8 mouse cellular contexts compared by ENCODE assay signal in genomic region chr15:88867368-88868023, GRCm38 (mm10). TPM values are rescaled to one million over a fixed set of nuclear protein-coding genes. Genes with fewer than 3 reads are reported as not detected.
DNase-seq lines count a peak whose midpoint lies in the region; ATAC-seq and TF ChIP-seq lines count a peak whose summit lies in the region.

No protein-coding gene starts in this region.

- H3K4me2 ChIP-seq in kidney, embryonic 15.5 days: peak overlapping the region; percentile 13; the same call in 1 of the 2 replicates

- TF ChIP-seq CTCF in thymus, adult 2 months (IDR thresholded peaks at IDR 0.05; ENCODE audit: borderline replicate concordance, control insufficient read depth, extremely low read depth, insufficient read depth, low read length, poor library complexity): no peak

- 27% methylated on average over 5 of the region's 5 CpGs for WGBS in kidney, embryonic 15.5 days
- 79% methylated on average over 5 of the region's 5 CpGs for WGBS in thymus, adult 2 months

- no peaks in the 10 kb centered on the region for H3K27me3 ChIP-seq in kidney, embryonic 15.5 days
- H3K27me3 ChIP-seq in thymus, adult 2 months (ENCODE audit: control insufficient read depth, insufficient read depth, low read length): no peaks in the 10 kb centered on the region

- no peak for ATAC-seq in cerebellum, adult (ENCODE audit: insufficient number of reproducible peaks, low FRiP score, low TSS enrichment)
- ATAC-seq in kidney, embryonic 15.5 days (replicated peaks; ENCODE audit: low FRiP score): no peak

- H3K36me3 ChIP-seq in kidney, embryonic 15.5 days: peaks cover 28% of the 10 kb centered on the region
- H3K36me3 ChIP-seq in thymus, adult 2 months (ENCODE audit: control insufficient read depth, insufficient read depth, low read length): peaks cover 8% of the 10 kb centered on the region; the same call in 1 of the 2 replicates

- H3K9ac ChIP-seq in kidney, embryonic 15.5 days: no peak overlapping the region

- no peak overlapping the region for H3K4me3 ChIP-seq in kidney, embryonic 15.5 days (replicated peaks)
- no peak overlapping the region for H3K4me3 ChIP-seq in thymus, adult 2 months (ENCODE audit: control insufficient read depth, insufficient read depth, low read length)

- no peaks in the 10 kb centered on the region for H3K9me3 ChIP-seq in kidney, embryonic 15.5 days (replicated peaks)

- peak overlapping the region; percentile 81 for H3K27ac ChIP-seq in kidney, embryonic 15.5 days
- H3K27ac ChIP-seq in thymus, adult 2 months (ENCODE audit: control insufficient read depth, insufficient read depth, low read length): no peak overlapping the region

- TF ChIP-seq POLR2A in thymus, adult 2 months (IDR thresholded peaks at IDR 0.05; ENCODE audit: control insufficient read depth, extremely low read depth, insufficient read depth, low read length, poor library complexity): no peak

- peaks cover 47% of the 10 kb centered on the region for H3K4me1 ChIP-seq in kidney, embryonic 15.5 days
- H3K4me1 ChIP-seq in thymus, adult 2 months (replicated peaks; ENCODE audit: control insufficient read depth, insufficient read depth, low read length): peaks cover 8% of the 10 kb centered on the region

- peak; percentile 55 for DNase-seq in cerebellum, adult 9-11 months
- peak; percentile 96 for DNase-seq in ES-CJ7 (ENCODE audit: low read depth, low spot score)
- peak; percentile 99 for DNase-seq in heart, adult 11 months
- peak; percentile 62 to 74 for DNase-seq in lung, postnatal 4 days
- DNase-seq in right cerebral cortex, postnatal 4 days: no peak
- DNase-seq in thymus, adult 2 months: no peak

RNA-seq across cellular contexts. Expression of gene Pim3, which starts 5.5 kb away (rescaled TPM):
- polyA plus RNA-seq in kidney, embryonic 15.5 days (2015; fragmentation: Nextera tagmentation; extraction: Ambion mirVana): 50.4 and 54.6 TPM in 2 replicates
- polyA plus RNA-seq in thymus, adult 2 months (2012; rRNA removed): 35.8 and 46.3 TPM in 2 replicates

RNA-seq across cellular contexts. Expression of gene Creld2, which starts 48.0 kb away (rescaled TPM):
- 101 and 104 TPM in 2 replicates for polyA plus RNA-seq in kidney, embryonic 15.5 days (2015; fragmentation: Nextera tagmentation; extraction: Ambion mirVana)
- 38.3 and 45.1 TPM in 2 replicates for polyA plus RNA-seq in thymus, adult 2 months (2012; rRNA removed)

RNA-seq across cellular contexts. Expression of gene Alg12, which starts 48.4 kb away (rescaled TPM):
- polyA plus RNA-seq in kidney, embryonic 15.5 days (2015; fragmentation: Nextera tagmentation; extraction: Ambion mirVana): 12.2 and 14.3 TPM in 2 replicates
- polyA plus RNA-seq in thymus, adult 2 months (2012; rRNA removed): 25.1 and 27.1 TPM in 2 replicates

Comparison
In these comparisons a context has a peak if more than half of its experiments do, and no peak if none do; other contexts are left out.
1. DNase-seq: peak in cerebellum, adult 9-11 months (single experiment), ES-CJ7 (single experiment), heart, adult 11 months (single experiment) and lung, postnatal 4 days (2 of 2); none in right cerebral cortex, postnatal 4 days (single experiment) and thymus, adult 2 months (single experiment).